Mouse (Mus musculus) hindlimb bud, embryonic 11.5 days (tissue): ENCODE results near the gene Rfc3.
"Not testable (repeated sequence)": the region's sequence is repeated elsewhere in the genome, so short reads cannot be mapped to it uniquely, and the experiment has no call there.

Experiments
- DNase-seq: peaks from one replicate; pipeline ENCODE4 v3.0.0-alpha.2; 2012; ENCODE audit warnings: low read depth, low spot score; ENCODE audit errors: extremely low spot score

Rfc3 gene

DNA sequence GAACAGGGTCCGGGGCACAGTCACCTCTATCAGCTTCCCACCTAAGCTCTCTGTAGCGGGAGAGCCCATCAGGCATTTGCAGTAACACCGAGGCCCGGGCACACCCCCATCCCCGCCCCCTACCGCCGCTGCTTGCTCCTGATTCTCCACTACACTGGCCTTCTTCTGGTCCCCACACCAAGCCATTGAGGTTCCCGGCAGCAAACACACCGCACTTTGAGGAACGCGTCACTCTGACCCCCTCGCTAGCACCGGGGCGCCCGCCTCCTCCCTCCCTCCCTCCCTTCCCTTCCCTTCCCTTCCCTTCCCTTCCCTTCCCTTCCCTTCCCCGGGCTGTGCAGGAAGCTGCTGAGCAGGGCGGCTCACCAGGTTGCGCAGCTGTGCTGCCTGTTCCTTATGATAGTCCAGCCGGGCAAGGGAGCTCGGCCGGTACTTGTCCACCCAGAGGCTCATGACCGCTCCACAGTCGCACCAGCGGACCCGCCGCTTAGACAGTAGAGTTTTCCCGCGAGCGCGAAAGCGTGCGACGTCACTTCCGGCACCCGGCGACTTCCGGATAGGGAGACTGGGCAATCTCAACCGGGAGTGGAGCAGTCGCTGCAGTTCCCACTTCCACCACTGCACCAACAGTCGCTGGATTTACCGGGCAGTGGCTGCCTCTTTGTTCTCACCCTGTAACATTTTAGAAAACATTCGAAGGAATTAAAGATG, at the start of gene Rfc3:
Gene Rfc3, minus strand, starts transcription at position 543 of the 711 bp plus-strand sequence.
- peak; percentile 89 for DNase-seq

DNA sequence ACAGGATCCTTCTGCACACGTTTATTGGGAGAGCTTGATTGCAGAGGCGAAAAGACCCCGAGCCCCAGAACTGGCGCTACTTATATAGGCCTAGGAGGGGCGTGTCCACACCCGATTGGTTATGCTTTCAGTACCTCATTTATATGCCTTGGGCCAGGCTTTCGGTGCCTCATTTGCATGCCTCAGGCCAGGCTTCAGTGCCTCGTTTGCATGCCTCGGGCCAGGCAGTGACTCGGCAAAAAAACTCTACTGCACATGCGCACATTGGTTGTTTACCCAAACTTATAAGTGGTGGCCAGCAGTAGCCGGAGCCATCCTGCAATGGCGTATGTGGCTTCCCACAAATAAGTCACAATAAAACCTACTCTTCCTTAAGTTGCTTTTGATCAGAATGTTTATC, 42.6 kb upstream of the Rfc3 start:
- not testable (repeated sequence) for DNase-seq

DNA sequence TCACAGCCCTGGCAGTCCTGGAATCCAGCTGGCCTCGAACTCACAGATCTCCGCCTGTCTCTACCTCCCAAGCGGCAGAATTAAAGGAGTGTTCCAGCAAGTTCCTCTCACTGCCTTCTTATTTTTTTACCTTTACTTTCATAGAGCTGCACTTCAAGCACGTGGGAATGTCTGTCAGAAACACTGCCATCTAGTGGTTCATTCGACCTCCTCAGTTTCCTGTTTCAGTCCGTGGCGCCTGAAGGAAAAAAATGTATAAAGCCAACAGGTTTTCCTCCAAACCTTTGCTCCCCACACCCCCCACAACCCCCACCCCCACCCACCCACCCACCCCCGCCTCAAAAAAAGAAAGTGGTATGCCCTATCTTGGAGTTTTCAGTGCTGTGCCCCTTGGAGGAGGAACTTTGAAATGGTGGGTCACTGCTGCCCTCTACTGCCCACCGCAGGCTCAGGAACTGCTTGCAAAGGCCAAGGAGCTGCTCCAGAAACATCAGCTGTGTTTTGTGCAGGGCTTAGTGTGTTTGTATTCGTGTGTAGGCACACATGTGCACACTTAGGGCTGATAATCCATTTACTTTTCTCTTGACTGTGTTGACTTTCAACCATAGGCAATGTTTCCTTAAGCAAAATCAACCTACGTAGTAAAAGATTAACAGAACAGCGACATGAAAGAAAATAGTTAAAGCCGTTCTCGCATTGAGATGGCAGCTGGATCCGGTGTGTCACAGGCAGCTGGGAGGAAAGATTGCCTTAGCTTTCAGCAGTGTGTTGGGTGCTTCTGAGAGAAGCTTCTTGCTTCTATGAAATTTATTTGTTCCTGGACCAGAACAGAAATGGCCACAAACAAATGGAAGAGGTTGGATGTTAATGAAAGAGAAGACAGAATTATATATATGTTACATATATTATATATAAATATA, 35.8 kb upstream of the Rfc3 start:
- peak; percentile 60 for DNase-seq

DNA sequence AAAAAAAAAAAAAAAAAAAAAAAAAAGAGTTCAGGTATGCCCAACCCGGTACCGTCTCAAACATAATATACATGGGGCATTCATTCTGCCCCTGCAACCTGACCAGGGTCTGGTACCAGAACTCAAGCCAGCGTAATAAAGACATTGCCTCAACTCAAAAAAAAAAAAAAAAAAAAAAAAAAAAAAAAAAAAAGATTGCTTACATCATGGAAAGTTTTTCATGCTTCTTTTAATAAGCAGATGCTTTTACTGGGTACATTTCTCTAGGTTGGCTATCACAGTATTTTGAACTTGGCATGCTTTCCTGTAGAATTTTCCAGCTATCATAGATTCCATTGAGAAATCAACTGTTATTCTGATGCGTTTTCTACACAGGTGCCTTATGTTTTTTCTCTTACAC, 11.2 kb upstream of the Rfc3 start:
- DNase-seq, result no peak

DNA sequence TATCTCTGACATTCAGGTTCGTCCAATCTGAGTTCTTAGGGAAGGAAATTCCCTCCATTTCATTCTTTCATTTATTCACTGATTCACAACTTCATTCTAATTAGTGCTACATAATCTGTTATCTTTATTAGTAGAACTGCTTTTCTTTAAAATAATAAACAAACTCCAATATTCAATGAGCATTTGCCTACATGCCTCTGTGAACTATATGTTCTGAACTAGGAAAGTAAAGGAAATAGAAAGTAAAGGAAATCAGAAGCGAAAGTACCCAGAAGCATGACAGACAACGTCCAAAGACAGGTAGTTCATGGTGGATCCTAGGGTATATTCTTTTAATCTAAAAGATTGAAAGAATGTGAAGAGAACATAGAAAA, 356 bp upstream of the Rfc3 start:
- no peak for DNase-seq

DNA sequence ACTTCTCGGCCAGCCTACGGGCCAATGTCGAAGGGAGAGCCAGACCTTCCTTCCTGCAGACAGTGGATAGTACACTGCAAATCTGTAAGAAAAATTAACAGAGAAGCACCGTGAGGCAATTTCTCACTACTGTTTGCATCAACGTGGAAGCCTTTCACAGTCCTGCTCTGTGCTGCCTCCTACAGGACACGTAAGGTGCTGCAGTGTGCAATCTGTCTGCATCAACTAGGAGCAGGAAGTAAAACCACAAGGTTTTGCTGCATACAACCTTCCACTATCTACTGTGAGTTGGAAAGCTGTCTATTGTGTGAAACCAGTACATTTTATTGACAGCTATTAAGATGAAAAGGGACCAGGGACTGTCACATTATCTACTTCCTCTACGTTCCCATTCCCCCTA, 6.2 kb downstream of the Rfc3 start:
- DNase-seq, result no peak

DNA sequence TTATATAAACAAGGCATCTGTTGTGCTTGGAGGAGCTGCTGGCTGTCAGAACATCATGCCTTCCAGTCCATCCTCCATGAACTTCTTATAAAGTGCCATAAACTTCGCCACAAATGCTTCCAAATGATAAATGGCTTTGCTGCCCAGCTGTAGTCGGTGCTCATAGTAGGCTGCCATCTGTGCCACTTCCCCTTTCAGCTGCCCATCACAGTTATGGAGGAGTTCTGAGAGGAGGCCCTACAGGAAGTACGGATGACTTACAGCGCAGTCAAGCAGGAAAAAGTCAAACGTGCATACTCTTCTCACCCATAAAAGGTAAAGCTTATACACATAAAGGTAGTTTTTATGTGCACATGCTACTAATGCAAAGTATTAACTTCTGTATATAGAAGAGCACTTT, 8.2 kb downstream of the Rfc3 start:
- no peak for DNase-seq

DNA sequence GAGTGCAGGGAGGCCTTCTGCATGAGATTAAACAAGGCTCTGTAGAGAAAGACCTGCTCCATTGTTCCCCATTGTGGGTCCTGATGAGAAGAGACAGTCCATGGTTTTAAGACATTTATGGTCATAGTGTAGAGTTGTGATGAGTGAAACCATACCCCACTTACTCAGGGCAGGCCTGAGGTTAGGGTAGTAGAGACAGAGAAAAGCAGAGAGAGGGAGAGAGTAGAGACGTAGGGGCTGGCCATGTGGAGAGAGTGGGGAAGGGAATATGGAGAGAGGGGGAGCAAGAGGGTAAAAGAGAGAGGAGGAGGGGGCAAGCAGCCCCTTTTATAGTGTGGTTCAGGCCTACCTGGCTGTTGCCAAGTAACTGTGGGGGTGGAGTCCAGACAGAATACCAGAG, 8.9 kb downstream of the Rfc3 start:
- DNase-seq, result no peak

DNA sequence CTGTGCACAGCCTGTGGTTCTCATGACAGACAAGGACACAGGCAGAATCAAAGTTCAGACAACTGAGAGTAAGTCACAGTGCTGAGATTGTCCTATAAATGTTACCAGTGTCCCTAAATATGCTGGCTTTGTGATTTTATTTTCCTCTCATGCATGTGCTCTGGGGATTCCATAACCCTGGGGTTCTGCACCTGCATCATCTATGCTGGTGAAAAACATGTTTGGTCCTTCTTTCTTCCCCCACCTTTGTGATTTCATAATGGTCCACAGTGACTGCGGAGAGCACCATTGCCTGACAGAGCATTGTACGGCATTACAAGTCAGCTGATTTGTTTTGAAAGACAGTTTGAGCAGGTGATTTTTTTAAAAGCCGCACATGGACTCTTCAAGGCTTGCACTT, 45.1 kb downstream of the Rfc3 start, which contains the start of gene Vmn2r18:
Gene Vmn2r18, minus strand, starts transcription at position 101 of the 400 bp plus-strand sequence.
- DNase-seq, result no peak

DNA sequence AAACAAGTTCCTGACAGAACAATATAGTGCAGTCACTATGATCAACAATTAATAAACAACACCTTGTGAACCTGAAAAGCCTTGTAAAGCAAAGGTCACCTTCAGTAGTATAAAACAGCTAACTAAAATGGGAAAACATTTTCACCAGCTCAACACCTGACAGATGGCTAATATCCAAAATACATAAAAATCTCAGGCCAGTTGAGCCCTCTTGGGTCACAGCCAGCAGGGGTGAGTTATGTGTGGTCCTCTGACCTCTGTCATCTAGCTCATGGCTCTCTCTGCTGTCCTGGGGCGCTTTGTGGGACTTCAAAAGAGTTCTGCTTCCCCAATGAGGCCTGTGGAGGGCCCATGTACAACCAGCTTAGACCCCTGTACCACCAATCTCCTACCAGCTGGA, 49.3 kb downstream of the Rfc3 start:
- DNase-seq, result no peak
